Mouse (Mus musculus) embryo, embryonic 10.5 days (tissue): ENCODE measurements around the gene Eif3i.

Source experiments
- DNase-seq: peaks from one replicate; pipeline ENCODE4 v3.0.0-alpha.2; 2015; ENCODE audit warnings: low spot score

Gene Eif3i

GRCm38 (mm10) chr4:129600233-129601158, at the start of gene Eif3i, which contains the start of gene Tmem234:
Eif3i (minus strand) TSS chr4:129600648.
Tmem234 (plus strand) TSS chr4:129600668.
- peak; percentile 92 for DNase-seq

GRCm38 (mm10) chr4:129648656-129649055, 48.2 kb upstream of the Eif3i start:
- no peak for DNase-seq

- no peak for DNase-seq
These were observed 44.8 kb upstream of the Eif3i start for GRCm38 (mm10) chr4:129645204-129645603.

- DNase-seq: peak; percentile 24
These were observed 41.3 kb upstream of the Eif3i start for GRCm38 (mm10) chr4:129641756-129642155.

- peak; percentile 99 for DNase-seq
These were observed 40.4 kb upstream of the Eif3i start, which contains the start of gene Txlna for GRCm38 (mm10) chr4:129640638-129641467. Txlna (minus strand) TSS chr4:129641065.

GRCm38 (mm10) chr4:129640101-129640637, 39.7 kb upstream of the Eif3i start:
- DNase-seq: no peak

- DNase-seq: no peak
These were observed 38.8 kb upstream of the Eif3i start for GRCm38 (mm10) chr4:129639221-129639620.

- no peak for DNase-seq
These were observed 33.4 kb upstream of the Eif3i start for GRCm38 (mm10) chr4:129633852-129634251.

- DNase-seq: no peak
These were observed 31.4 kb upstream of the Eif3i start for GRCm38 (mm10) chr4:129631867-129632266.

GRCm38 (mm10) chr4:129630944-129631343, 30.5 kb upstream of the Eif3i start:
- DNase-seq: no peak

GRCm38 (mm10) chr4:129626035-129626434, 25.6 kb upstream of the Eif3i start:
- no peak for DNase-seq

GRCm38 (mm10) chr4:129625496-129625895, 25.0 kb upstream of the Eif3i start:
- peak; percentile 9 for DNase-seq

GRCm38 (mm10) chr4:129625029-129625370, 24.6 kb upstream of the Eif3i start:
- peak; percentile 82 for DNase-seq

GRCm38 (mm10) chr4:129624281-129625028, 24.0 kb upstream of the Eif3i start:
- DNase-seq: peak; percentile 90

GRCm38 (mm10) chr4:129623681-129624091, 23.2 kb upstream of the Eif3i start, which contains the start of gene Ccdc28b:
Ccdc28b (minus strand) TSS chr4:129623947.
- peak; percentile 73 for DNase-seq

- no peak for DNase-seq
These were observed 22.5 kb upstream of the Eif3i start for GRCm38 (mm10) chr4:129622803-129623535.

- no peak for DNase-seq
These were observed 21.8 kb upstream of the Eif3i start for GRCm38 (mm10) chr4:129622120-129622802.

- no peak for DNase-seq
These were observed 20.9 kb upstream of the Eif3i start for GRCm38 (mm10) chr4:129621283-129621841.

- no peak for DNase-seq
These were observed 20.2 kb upstream of the Eif3i start for GRCm38 (mm10) chr4:129620419-129621282.
